Mouse (Mus musculus): Measurements from ENCODE around the gene Tmem221.

DNA sequence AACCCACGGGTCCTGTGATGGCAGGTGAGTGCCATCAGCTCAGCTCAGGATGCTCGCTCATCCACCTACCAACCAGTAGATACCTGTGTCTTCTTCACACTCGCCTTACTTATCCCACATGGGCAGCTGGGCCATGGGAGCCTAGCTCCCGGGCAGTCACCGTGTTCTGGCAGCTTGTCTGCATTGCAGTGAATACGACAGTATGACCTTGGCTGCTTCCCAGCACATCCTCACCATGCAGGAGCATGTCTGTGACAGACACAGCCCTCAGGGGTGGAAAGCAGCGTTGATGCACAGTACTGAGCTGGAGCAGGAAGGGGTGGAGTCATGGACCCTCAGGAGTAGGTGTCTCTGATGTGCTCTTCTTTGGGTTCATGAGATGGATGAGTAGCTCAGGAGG lies 15.8 kb upstream of the Tmem221 start:
- TF ChIP-seq CTCF (IDR thresholded peaks at IDR 0.05; ENCODE audit: control insufficient read depth, insufficient read depth, insufficient replicate concordance, low read depth, low read length) (no peak), POLR2A (IDR thresholded peaks at IDR 0.05; ENCODE audit: control insufficient read depth, low read depth, low read length) (no peak)
